Mouse (Mus musculus) heart, embryonic 10.5 days (tissue): ENCODE results near the gene Tpra1. TPM values are rescaled to one million over a fixed set of nuclear protein-coding genes. Genes with fewer than 3 reads are reported as not detected.

Source experiments
- DNase-seq: peaks from one replicate; pipeline ENCODE4 v3.0.0-alpha.2; 2017; ENCODE audit warnings: low spot score
- H3K27ac ChIP-seq: fragments of 300-500 bp; sonication (generic); 2 replicates; pipeline ENCODE4 v1.5.1; 2016; ENCODE audit warnings: mild to moderate bottlenecking
- H3K27me3 ChIP-seq: fragments of 300-500 bp; sonication (generic); 2 replicates; pipeline ENCODE4 v1.6.1; 2016; ENCODE audit warnings: mild to moderate bottlenecking; ENCODE audit not compliant: poor library complexity, insufficient read depth, severe bottlenecking
- H3K36me3 ChIP-seq: fragments of 300-500 bp; sonication (generic); 2 replicates; pipeline ENCODE4 v1.6.1; 2016; ENCODE audit warnings: mild to moderate bottlenecking, moderate library complexity
- H3K4me1 ChIP-seq: fragments of 300-500 bp; sonication (generic); 2 replicates; pipeline ENCODE4 v1.6.1; 2016; ENCODE audit warnings: mild to moderate bottlenecking
- H3K4me3 ChIP-seq: fragments of 300-500 bp; sonication (generic); 2 replicates; pipeline ENCODE4 v1.5.1; 2016; ENCODE audit warnings: mild to moderate bottlenecking, moderate library complexity
- H3K9me3 ChIP-seq: fragments of 300-500 bp; sonication (generic); 2 replicates; pipeline ENCODE4 v1.6.1; 2016; ENCODE audit warnings: mild to moderate bottlenecking, moderate library complexity
- WGBS: fragments of 180-500 bp; shearing (Covaris S2); methylation state at CpG from one replicate; pipeline ENCODE4 v1.1.7; 2016; 5-methylcytosine and 5-hydroxymethylcytosine counted together
- polyA plus RNA-seq: library from polyadenylated mRNA; unstranded; fragments of >200 nt; fragmentation: Nextera tagmentation; extraction: Ambion mirVana; gene quantifications from 2 replicates; pipeline ENCODE4 v1.2.1, GENCODE M21; 2016

Tpra1 gene
- polyA plus RNA-seq, 1 experiment from 2014 or later = 52.4 TPM

DNA sequence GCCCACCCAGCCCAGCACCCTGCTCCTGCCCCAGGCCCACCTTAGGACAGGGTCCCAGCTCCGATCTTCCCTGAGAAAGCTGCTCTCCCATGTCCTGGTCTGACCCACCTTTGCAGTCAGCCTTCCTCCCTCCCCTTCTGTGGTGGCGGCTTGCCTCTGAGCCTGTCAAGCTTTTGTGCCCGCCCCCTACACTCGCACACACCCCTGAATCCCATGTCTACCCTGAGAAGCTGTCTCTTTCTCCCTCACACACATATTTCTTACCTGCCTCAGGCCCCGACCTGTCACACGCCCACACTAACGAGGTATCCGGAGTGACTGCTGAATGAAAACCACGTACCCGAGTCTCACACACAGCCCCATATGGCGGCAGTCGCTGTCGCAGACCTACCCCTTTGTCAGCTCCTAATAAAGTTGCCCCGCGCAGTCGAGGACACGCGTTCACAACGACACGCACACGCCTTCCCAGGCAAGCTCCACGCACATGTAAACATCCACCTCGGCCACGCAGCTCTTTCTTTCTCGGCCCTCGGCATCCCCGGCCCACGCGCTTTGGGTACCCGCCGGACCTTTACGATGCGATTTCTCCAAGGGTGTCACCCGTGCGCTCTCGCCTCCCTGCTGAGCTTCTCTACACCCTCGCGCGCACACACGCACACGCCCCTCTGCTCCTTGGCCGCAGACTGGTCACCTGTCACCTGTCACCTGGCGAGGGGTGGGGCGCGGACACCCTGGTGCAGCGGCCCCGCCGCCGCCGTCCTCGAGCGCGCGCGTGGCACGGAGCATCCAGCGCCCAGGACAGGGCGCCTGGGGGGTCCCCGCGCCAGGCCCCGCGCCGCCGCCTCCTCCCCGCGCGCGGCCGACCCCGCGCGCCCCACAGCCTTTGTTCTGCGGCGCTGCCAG is 27.8 kb upstream of the Tpra1 start:
- Histone ChIP-seq H3K27me3 (peaks cover 45% of the 10 kb centered on the region), H3K27ac (peak overlapping the region; percentile 86), H3K4me1 (peaks cover 19% of the 10 kb centered on the region), H3K36me3 (no peaks in the 10 kb centered on the region), H3K4me3 (peak overlapping the region; percentile 81), H3K9me3 (no peaks in the 10 kb centered on the region)
- WGBS = 5% methylated on average over 74 of the region's 74 CpGs
- no peak for DNase-seq

DNA sequence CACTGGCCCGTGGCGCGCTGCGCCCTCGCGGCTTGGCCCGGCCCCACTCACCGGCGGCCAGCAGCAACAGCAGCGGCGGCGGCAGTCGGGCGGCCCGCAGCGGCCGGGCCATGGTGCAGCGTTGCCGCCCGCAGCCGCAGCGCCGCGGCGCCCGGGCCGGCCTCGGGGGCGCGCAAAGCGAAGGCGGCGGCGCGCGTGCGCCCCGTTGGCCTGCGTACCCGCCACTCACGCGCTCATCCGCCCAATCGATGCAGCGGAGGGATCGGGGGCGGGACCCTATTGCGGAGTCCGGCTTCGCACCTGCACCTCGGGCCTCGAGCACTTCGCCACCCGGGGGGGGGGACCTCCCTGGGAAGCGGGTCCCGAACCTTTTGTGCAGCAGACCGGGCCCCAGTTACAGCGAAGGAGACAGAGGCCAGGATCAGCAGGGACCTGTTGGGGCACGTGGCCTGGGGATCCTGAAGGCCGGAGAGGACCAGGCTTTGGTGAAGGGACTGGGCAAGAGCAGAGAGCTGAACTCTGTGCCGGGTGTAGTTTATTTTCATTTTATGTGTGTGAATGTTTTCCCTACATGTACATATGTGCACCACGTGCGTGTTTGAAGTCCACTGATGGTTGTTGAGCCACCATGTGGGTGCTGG is 27.1 kb upstream of the Tpra1 start, which contains the start of gene Podxl2:
TSS of gene Podxl2 (minus strand) at position 177 of the 641 bp plus-strand sequence.
- Histone ChIP-seq H3K4me1 (peaks cover 19% of the 10 kb centered on the region), H3K27ac (peak within 1 kb of the TSS; percentile 86), H3K27me3 (peaks cover 45% of the 10 kb centered on the region), H3K9me3 (no peaks in the 10 kb centered on the region), H3K4me3 (peak within 1 kb of the TSS; percentile 81), H3K36me3 (peaks cover 2% of the 10 kb centered on the region; the same call in 1 of the 2 replicates)
- 11% methylated on average over 63 of the region's 63 CpGs for WGBS
- peak; percentile 86 for DNase-seq

DNA sequence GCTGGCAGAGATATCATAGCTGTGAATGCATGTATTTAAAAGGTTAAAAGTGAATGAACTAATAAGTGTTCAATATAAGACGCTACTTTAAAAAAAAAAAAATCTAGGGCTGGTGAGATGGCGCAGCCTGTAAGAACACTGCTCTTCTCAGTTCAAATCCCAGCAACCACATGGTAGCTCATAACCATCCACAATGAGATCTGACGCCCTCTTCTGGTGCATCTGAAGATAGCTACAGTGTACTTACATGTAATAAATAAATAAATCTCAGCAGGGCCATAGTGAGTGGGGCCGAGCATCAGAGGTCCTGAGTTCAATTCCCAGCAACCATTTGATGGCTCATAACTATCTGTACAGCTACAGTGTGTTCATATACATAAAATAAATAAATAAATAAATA is 22.6 kb upstream of the Tpra1 start:
- Histone ChIP-seq H3K27ac (no peak overlapping the region), H3K27me3 (peaks cover 15% of the 10 kb centered on the region), H3K4me3 (no peak overlapping the region), H3K4me1 (peaks cover 7% of the 10 kb centered on the region), H3K36me3 (peaks cover 44% of the 10 kb centered on the region), H3K9me3 (no peaks in the 10 kb centered on the region)
- DNase-seq = no peak
- 65% methylated on average over 4 of the region's 4 CpGs for WGBS

DNA sequence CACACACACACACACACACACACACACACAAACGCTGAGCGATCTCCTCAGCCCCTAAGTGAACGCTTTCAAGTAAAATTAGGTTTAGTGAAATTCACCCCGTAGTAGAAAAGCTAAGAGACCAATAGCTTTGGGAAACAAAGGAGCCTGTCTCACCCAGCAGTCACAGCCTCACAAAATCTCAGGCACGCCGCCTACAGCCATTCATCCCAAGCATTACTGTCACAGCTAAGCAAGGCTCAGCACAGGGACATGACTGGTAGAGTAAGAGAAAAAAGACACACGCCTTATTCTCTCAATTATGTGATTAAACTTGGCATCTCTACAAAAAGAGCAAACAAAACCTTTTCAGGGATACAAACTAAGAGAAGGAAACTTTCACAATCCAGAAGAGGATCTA is 20.7 kb upstream of the Tpra1 start:
- no peaks in the 10 kb centered on the region for H3K9me3 ChIP-seq
- no peak overlapping the region for H3K27ac ChIP-seq
- no peak for DNase-seq
- no peak overlapping the region for H3K4me3 ChIP-seq
- peaks cover 63% of the 10 kb centered on the region for H3K36me3 ChIP-seq
- 87% methylated on average over 7 of the region's 7 CpGs for WGBS
- no peaks in the 10 kb centered on the region for H3K27me3 ChIP-seq
- no peaks in the 10 kb centered on the region for H3K4me1 ChIP-seq

DNA sequence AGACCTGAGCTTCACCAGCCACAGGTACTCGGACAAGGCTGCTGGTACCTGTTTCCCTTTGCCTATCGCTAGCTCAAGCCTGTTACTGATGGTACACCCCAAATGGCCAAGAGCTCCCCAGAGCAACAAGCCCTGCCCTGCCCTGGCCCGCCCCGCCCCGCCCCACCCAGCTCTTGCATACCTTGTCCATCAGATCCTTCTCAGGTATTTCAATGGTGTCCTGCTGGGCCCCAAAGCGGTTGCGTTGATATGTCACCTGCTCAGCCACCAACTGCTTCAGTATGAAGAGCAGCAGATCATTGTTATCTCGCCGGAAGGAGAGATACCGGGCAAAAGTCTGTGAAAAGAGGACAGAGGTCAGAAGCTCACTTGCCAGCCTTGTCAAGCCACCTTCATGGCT is 17.9 kb upstream of the Tpra1 start:
- Histone ChIP-seq H3K4me1 (no peaks in the 10 kb centered on the region), H3K36me3 (peaks cover 91% of the 10 kb centered on the region), H3K27me3 (no peaks in the 10 kb centered on the region), H3K9me3 (no peaks in the 10 kb centered on the region), H3K27ac (no peak overlapping the region), H3K4me3 (no peak overlapping the region)
- WGBS = 91% methylated on average over 10 of the region's 10 CpGs
- DNase-seq = no peak

DNA sequence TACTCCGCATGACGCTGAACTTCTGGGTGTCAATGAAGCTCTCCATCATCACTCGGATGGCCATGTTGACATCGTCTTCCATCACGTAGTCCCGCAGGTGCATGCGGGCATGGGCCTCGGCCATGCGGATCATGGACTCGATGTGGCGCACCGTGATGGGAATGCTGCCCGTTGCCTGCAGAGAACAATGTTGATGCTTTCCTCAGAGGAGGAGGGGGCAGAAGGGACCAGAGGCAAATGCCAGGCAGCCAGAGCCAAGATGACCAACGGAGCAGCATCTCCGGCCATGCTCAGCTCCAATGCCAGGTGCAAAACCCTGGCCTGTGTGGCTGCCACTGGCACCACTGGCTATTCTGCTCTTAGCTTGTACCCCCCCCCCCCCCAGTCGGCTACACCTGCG is 17.4 kb upstream of the Tpra1 start:
- no peaks in the 10 kb centered on the region for H3K9me3 ChIP-seq
- H3K27me3 ChIP-seq = no peaks in the 10 kb centered on the region
- no peak for DNase-seq
- H3K4me1 ChIP-seq = no peaks in the 10 kb centered on the region
- H3K27ac ChIP-seq = no peak overlapping the region
- WGBS = 94% methylated on average over 17 of the region's 17 CpGs
- H3K4me3 ChIP-seq = no peak overlapping the region
- H3K36me3 ChIP-seq = peaks cover 96% of the 10 kb centered on the region

DNA sequence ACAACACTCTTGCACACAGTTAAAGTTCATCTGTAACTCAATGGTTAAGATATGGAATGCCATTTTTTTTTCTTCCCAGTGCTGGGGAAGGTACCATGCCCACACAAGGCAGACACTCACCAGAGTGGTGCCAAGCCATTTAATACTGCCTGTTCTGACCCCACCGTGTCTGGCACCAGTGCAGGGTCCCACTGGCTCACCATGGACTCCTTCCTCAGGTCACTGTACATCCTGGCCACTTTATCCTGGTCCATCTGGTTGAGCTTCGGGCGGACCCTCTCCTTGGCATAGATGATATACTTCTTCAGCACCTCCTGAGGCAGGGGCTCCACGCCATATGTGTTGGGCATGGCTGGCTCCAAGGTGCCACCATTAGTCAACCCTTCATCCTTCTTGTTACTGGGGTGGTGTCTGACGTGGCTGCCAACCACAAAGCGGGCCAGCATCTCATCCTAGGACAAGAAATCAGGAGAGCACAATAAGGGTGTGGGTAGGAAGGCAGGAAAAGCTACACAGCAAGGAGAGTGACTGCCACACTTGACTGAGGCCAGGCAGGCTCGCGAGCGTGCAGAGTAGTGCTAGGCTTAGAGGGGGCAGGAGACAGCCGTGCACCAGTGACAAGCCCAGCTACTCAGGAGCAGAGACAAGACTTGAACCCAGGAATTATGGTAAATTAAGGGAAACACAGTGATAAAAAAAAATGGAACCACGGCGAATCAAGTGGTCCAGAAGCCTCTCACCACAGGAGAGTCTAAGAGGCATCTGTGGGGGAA is 16.2 kb upstream of the Tpra1 start:
- peaks cover 99% of the 10 kb centered on the region for H3K36me3 ChIP-seq
- H3K27ac ChIP-seq = no peak overlapping the region
- no peaks in the 10 kb centered on the region for H3K4me1 ChIP-seq
- H3K27me3 ChIP-seq = no peaks in the 10 kb centered on the region
- H3K9me3 ChIP-seq = no peaks in the 10 kb centered on the region
- DNase-seq = no peak
- no peak overlapping the region for H3K4me3 ChIP-seq
- WGBS = 93% methylated on average over 12 of the region's 12 CpGs

DNA sequence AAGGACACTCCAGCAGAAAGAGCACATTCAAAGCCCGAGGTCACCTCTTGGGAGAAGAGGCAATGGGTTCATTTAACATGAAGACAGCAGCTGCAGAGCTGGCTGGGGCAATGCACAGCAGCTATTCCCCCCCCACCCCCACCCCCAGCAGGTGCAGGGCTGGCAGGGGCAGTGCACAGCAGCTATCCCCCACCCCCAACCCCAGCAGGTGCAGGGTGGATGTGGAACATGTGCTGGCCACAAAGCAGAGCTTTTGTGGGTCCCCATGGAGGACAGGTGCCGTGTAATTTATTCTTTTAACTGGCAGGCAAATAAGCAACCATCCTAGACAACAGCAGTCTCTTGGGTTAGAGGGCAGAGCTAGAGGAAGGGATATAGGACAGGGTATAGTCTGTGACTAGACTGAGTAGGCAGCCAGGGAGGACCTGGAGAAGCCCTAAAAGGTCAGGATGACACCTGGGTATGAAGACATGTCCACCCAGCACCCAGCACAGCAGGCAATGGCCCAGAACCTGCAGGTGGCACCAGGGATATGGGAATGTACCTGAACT is 15.6 kb upstream of the Tpra1 start:
- H3K4me3 ChIP-seq = no peak overlapping the region
- H3K36me3 ChIP-seq = peaks cover 100% of the 10 kb centered on the region
- 94% methylated on average over 2 of the region's 2 CpGs for WGBS
- no peaks in the 10 kb centered on the region for H3K4me1 ChIP-seq
- H3K27ac ChIP-seq = no peak overlapping the region
- H3K9me3 ChIP-seq = no peaks in the 10 kb centered on the region
- no peak for DNase-seq
- H3K27me3 ChIP-seq = no peaks in the 10 kb centered on the region

DNA sequence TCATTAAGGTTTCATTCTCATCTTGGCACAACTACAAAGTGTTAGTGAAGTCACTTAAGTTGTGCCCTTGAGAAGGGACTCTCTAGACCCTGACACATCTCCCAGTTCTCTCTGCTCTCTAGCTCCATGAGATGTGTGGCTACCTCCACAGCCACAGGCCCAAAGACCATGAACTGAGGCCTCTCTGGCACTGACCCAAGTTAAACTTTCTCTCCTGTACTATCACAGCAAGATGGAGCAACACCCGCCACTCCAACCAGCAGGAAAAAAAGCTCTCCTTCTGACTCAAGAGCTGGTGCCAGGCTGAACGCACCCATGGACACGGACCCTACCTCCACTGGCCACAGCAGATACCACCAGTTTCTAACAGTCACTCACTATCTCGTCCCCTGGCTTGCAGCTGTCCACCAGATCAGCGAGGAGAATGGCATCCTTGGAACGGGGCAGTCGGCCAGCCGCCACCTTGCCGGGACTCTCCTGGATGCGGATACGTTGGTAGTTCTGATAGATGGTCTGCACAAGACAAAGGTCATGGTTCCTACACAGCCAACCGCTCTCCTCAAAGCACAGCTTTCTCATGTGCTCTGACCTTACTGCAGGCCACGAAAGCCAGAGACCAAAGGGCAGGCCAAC is 12.5 kb upstream of the Tpra1 start:
- Histone ChIP-seq H3K9me3 (no peaks in the 10 kb centered on the region), H3K4me1 (no peaks in the 10 kb centered on the region)
- WGBS = 90% methylated on average over 13 of the region's 13 CpGs

DNA sequence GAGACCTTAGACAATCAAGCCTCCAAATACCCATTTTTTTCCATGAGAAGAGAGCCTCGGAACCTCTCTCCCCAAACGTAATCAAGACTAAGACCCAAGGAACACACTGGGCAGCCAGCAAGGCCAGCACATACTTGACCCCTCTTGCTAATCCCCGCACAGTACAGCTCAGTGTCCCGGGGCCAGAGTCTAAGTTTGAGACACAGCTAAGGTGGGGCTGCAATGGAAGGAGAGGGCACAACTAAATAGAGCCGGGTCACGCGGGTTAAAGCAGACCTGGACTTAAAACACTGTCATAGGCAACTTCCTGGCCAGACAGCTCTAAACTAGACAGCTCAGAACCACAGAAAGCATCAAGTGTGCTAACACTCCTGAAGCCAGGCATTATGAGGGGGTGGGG is 11.2 kb upstream of the Tpra1 start:
- H3K27me3 ChIP-seq = no peaks in the 10 kb centered on the region
- peaks cover 100% of the 10 kb centered on the region for H3K36me3 ChIP-seq
- no peak overlapping the region for H3K27ac ChIP-seq
- WGBS = 82% methylated on average over 7 of the region's 7 CpGs
- no peak overlapping the region for H3K4me3 ChIP-seq
- DNase-seq = no peak
- no peaks in the 10 kb centered on the region for H3K9me3 ChIP-seq
- 0 out of 2 replicates have a peak, but pooled peaks cover 6% of the 10 kb centered on the region for H3K4me1 ChIP-seq

More for the DNA sequence above, 12.5 kb upstream of the Tpra1 start:
- Histone ChIP-seq H3K27ac (no peak overlapping the region), H3K36me3 (peaks cover 100% of the 10 kb centered on the region), H3K27me3 (no peaks in the 10 kb centered on the region), H3K4me3 (no peak overlapping the region)
- no peak for DNase-seq

DNA sequence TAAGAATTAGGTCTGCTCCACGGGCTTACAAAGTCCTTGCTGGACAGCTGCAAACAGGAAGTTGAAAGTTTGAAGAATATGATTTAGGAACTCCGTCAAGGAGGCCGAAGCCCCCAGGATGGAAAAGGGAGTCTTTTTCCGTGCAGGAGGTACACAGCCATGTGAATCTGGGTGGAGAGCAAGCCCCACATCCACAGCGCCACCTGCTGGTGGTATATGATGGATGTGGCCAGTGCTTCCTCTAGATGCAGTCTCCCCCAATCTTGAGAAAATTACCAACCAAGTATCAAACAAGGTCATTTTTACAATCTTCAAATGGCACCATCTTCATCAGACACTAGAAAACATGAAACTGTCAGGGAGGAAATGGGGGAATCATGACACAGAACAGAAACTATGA is 8.5 kb upstream of the Tpra1 start:
- peaks cover 18% of the 10 kb centered on the region for H3K4me1 ChIP-seq
- 65% methylated on average over 5 of the region's 5 CpGs for WGBS
- no peak for DNase-seq
- H3K36me3 ChIP-seq = peaks cover 88% of the 10 kb centered on the region
- H3K27me3 ChIP-seq = no peaks in the 10 kb centered on the region
- no peak overlapping the region for H3K27ac ChIP-seq
- no peaks in the 10 kb centered on the region for H3K9me3 ChIP-seq
- H3K4me3 ChIP-seq = no peak overlapping the region

DNA sequence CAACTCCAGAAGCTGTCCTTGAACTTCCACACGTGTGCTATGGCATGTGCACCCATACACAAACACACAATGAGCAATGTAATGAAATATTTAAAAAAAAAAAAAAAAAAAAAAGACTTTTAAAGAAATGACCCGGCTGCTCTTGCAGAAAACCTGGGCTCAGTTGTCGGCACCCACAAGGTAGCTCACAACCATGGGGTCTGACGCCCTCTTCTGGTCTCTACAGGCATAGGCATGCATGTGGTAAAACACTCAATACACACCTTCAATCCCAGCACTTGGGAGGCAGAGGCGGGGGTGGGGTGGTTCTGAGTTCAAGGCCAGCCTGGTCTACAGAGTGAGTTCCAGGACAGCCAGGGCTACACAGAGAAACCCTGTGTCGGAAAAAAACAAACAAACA is 6.1 kb upstream of the Tpra1 start:
- WGBS = 86% methylated on average over 6 of the region's 6 CpGs
- no peak overlapping the region for H3K4me3 ChIP-seq
- no peaks in the 10 kb centered on the region for H3K27me3 ChIP-seq
- DNase-seq = no peak
- H3K36me3 ChIP-seq = peaks cover 64% of the 10 kb centered on the region
- no peak overlapping the region for H3K27ac ChIP-seq
- H3K4me1 ChIP-seq = peaks cover 25% of the 10 kb centered on the region
- no peaks in the 10 kb centered on the region for H3K9me3 ChIP-seq
